Mouse (Mus musculus): Measurements from ENCODE around the gene Il17c.

Il17c gene

GRCm38 (mm10) chr8:122430646-122431045 is 8.8 kb downstream of the Il17c start:
- no peak for DNase-seq (ENCODE audit: low read depth, low spot score)

- DNase-seq (ENCODE audit: low read depth, low spot score) = no peak
These were observed 10.0 kb downstream of the Il17c start for GRCm38 (mm10) chr8:122431694-122432442.

- DNase-seq (ENCODE audit: low read depth, low spot score) = peak; percentile 69
These were observed 10.8 kb downstream of the Il17c start, which contains the start of gene Cyba for GRCm38 (mm10) chr8:122432443-122433268. Cyba (minus strand) TSS chr8:122432930.

DNA sequence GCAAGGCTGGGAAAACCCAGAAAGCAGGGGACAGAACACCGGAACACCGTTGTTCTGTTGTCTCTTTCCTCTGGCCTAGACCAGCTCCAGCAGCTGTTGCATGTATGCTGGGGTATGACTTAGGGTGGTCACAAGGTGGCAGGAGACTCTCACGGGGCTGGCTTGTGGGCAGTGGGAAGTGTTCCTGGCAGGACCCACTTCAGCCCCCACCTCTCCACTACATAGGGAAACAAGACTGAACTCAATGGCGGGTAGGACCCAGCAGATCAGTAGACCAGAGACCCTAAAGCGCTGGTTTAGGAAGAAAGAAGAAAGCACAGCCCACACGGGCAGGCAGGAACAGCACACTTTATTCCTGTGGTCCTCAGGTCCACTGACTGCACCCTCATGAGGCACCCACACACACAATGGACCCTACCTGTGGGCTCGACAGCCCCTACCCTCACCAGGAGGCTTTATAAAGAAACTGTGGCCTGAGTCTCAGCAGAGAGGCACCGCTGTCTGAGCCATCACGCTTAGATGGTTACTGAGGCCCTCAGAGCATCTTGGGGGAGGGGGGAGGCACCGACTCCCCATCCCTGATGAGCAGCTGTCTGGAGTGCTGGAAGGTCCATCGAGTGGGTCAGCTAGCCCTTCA is 11.6 kb downstream of the Il17c start:
- peak; percentile 67 for DNase-seq (ENCODE audit: low read depth, low spot score)

- peak; percentile 66 for DNase-seq (ENCODE audit: low read depth, low spot score)
These were observed 13.6 kb downstream of the Il17c start for GRCm38 (mm10) chr8:122435375-122435774.

- DNase-seq (ENCODE audit: low read depth, low spot score) = no peak
These were observed 14.3 kb downstream of the Il17c start for GRCm38 (mm10) chr8:122436146-122436545.

DNA sequence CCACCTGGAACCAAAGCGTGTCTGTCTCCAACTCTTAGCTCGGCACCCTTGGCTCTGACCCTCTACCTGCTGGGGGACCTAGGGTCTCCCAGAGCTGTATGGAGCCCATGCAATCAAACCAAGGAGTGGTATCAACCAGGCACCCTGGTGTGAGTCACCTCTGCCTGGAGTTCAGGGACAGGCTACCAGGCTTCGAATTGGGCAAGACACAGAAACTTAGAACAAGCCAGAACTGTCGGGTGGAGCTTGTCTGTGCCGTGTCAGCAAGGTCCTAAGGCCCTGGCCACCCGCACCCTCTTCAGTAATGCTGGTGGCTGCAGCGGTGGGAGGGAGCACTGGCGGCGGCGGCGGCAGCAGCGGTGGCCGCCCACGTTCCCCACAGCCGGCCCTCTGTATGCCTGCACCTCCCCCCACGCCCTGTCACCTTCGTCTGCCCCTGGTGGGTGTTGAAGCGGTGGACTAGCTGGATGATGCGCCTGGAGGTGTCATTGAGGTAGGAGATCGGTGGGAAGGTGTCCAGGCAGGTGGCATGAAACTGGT is 14.8 kb downstream of the Il17c start:
- no peak for DNase-seq (ENCODE audit: low read depth, low spot score)

DNA sequence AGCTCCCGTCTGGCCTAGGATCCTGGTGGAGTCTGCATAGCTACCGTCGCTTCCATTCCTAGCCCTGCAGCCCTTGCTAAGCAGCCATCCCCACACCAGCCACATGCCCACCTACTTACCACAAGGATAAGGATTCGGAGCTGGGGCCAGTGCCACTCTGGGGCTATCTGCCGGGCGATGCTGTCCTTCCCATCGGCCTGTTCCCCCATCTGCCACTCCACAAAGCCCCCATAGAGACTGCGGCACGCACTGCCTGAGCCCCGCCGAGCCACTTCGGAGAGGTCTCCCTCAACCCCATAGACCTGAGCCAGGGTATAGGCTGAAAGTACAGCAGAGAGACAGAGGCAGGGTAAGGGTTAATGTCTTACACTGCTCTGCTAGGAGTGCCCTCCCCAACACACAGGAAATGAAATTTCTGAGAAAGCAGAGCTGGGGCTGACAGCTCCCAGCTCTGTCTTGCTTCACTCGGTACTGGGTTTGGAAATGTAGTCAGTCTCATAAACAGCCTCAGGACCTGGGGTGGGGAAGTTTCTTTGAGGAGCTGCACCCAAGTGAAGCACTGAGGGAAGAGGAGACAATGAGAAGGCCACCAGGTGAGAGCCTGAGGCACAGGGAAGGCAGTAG is 16.0 kb downstream of the Il17c start:
- no peak for DNase-seq (ENCODE audit: low read depth, low spot score)

DNA sequence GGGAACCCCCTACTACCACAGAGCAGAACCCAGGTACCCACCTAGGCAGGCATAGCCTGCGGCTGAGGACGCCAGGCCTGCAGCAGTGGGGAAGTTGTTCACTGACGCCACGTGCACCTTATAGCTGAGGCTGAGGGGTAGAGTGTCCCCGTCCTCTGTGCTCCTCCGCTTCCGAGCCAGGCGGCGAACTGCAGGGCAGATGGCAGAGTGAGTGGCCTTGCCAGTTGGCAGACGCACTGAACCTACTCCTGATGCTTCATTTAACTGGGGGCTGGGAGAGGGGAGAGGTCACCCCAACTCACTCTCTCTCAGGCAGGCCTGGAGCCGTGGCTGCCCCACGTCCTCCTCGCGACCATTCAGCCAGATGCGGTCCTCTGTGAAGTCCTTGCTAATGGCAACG is 17.5 kb downstream of the Il17c start:
- no peak for DNase-seq (ENCODE audit: low read depth, low spot score)

GRCm38 (mm10) chr8:122441326-122441725 is 19.5 kb downstream of the Il17c start:
- DNase-seq (ENCODE audit: low read depth, low spot score) = no peak

DNA sequence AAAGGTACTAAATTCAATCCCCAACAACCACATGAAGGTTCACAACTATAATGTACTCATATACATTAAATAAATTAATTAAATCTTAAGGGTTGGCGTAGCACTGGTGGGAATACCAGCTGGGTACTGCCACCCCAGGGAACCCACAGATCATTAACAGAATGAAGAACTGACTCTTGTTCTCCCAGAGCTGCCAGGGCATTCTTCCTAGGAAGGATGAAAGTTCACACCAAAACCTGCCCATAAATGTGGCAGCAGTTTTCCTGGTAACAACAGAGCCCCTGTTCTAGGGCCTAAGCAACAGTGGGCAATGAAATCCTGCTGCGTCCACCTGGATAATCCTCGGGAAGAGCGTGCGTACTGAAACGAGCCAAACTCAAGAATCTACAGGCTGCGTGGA is 20.5 kb downstream of the Il17c start:
- DNase-seq (ENCODE audit: low read depth, low spot score) = no peak

DNA sequence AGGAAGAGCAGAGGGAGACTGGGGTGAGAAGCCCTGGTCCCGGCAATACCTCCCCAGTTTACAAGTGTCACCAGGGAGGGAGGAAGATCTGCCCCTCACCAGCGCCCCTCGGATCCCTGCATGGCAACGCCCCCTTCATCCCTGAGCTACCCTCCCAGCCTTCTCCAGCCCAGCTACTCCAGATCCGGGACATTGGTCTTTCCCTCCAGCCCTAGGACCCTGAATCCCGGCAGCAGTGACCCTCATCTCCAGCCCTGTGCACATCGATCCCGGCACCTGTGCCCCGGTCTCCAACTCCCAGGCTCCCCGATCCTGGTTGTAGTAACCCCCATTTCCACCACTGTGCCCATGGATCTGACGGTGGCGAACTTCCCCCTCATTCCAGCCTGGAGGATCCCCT is 21.0 kb downstream of the Il17c start:
- DNase-seq (ENCODE audit: low read depth, low spot score) = no peak

DNA sequence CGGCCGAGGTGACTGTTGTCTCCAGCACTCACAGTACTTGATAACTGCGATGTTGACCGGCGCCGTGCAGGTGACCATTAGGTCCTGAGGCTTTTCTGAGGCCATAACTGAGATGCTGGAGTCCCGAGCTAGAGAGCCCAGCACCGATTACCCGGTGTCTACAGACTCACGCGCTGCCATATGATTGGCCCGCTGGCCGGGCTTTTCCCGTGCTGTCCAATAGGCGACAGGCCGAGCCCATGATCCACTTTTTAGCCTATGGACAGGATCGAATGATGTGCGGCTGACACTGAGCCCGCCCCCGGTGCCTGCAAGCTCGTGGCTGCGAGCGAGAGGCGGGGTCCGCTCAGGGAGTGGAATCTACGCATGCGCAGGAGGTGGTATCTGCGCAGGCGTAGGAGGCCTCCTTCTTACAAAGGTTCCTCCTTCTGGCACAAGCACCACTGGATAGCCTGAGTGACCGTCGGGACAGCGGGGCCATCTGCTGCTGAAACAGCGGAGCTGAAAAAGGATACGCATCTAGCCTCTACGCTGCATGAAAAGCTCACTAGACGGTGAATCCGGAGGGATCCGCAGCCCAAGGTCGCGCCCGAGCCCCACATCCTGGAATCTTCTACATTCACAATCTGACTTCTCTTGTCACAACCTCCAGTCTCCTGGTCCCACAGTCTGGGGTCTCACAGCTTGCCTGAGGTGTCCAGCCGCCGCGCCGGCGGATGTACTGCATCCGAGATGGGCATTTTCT is 21.6 kb downstream of the Il17c start, which contains the start of gene Mvd:
Gene Mvd (minus strand): TSS at position 161 of the 745 bp plus-strand sequence.
- DNase-seq (ENCODE audit: low read depth, low spot score) = peak; percentile 100

- peak; percentile 92 for DNase-seq (ENCODE audit: low read depth, low spot score)
These were observed 22.4 kb downstream of the Il17c start for GRCm38 (mm10) chr8:122444058-122444748.

DNA sequence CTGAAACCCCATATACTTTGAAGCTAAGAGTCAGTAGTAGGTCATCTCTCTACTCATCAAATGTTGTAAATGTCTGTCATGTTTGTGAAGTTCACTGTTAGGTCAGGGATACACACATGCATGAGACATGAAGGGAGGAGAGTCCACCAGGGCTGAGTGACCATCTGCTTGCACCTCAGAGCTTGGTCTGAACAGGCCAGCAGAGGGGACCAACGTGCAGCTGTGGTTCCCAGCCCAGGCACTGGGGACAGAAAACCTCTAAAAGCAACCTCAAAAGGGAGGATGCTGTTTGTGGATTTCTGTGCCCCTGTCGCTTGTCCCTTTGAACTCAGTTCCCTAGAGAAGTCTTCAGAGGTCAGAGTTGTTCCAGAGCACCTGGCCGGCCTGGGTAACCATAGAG is 23.4 kb downstream of the Il17c start:
- DNase-seq (ENCODE audit: low read depth, low spot score) = no peak

- no peak for DNase-seq (ENCODE audit: low read depth, low spot score)
These were observed 29.4 kb downstream of the Il17c start for GRCm38 (mm10) chr8:122451161-122451703.

DNA sequence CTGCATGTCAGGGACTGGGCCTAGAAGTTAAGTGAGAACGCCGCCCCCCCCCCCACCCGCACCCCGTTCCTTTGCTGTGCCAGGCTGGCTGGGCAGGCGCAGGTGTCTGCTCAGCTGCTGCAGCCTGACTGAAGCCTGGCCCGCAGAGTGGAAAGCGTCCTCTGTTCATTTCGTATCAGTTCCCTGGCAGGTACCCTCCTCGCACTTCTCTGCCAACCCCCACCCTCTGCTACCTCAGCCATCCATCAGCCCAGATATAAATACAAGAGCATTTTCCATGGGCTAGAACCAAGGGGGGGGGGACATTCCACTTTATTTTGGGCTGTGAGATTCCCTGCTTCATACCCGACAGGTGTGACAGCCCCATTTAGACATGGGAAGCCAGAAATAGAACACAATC is 30.3 kb downstream of the Il17c start:
- DNase-seq (ENCODE audit: low read depth, low spot score) = no peak

- DNase-seq (ENCODE audit: low read depth, low spot score) = no peak
These were observed 32.6 kb downstream of the Il17c start for GRCm38 (mm10) chr8:122454409-122454808.

GRCm38 (mm10) chr8:122457171-122457570 is 35.4 kb downstream of the Il17c start:
- no peak for DNase-seq (ENCODE audit: low read depth, low spot score)
